Mouse (Mus musculus): ENCODE results near the gene Gbf1.
A peak's percentile ranks its signal among the peaks of the same experiment; 100 is the strongest.

Gbf1 gene

GRCm38 (mm10) chr19:46303251-46304215 is 151.2 kb downstream of the Gbf1 start:
- no peak for DNase-seq

- DNase-seq, result peak; percentile 77
Measured at GRCm38 (mm10) chr19:46304216-46304841, 152.0 kb downstream of the Gbf1 start, which contains the start of gene Nfkb2. Gene Nfkb2 (plus strand): TSS chr19:46304320.

- no peak for DNase-seq
Measured at GRCm38 (mm10) chr19:46304908-46305333, 152.6 kb downstream of the Gbf1 start.

GRCm38 (mm10) chr19:46305432-46306267 is 153.3 kb downstream of the Gbf1 start:
- DNase-seq, result peak; percentile 74

- no peak for DNase-seq
Measured at GRCm38 (mm10) chr19:46306268-46306610, 153.9 kb downstream of the Gbf1 start.

- DNase-seq, result no peak
Measured at GRCm38 (mm10) chr19:46306751-46307289, 154.5 kb downstream of the Gbf1 start.

- no peak for DNase-seq
Measured at GRCm38 (mm10) chr19:46307781-46308180, 155.5 kb downstream of the Gbf1 start.

- no peak for DNase-seq
Measured at GRCm38 (mm10) chr19:46308303-46308702, 156.0 kb downstream of the Gbf1 start.

GRCm38 (mm10) chr19:46308706-46309435 is 156.6 kb downstream of the Gbf1 start:
- DNase-seq, result peak; percentile 89

GRCm38 (mm10) chr19:46309651-46310305 is 157.5 kb downstream of the Gbf1 start:
- peak; percentile 10 for DNase-seq

GRCm38 (mm10) chr19:46310312-46310865 is 158.1 kb downstream of the Gbf1 start:
- no peak for DNase-seq

GRCm38 (mm10) chr19:46311341-46311740 is 159.0 kb downstream of the Gbf1 start:
- DNase-seq, result no peak

GRCm38 (mm10) chr19:46312566-46312965 is 160.3 kb downstream of the Gbf1 start:
- DNase-seq, result no peak

GRCm38 (mm10) chr19:46313116-46313515 is 160.8 kb downstream of the Gbf1 start:
- no peak for DNase-seq

- DNase-seq, result no peak
Measured at GRCm38 (mm10) chr19:46313591-46313990, 161.3 kb downstream of the Gbf1 start.

- peak; percentile 4 for DNase-seq
Measured at GRCm38 (mm10) chr19:46314151-46314601, 161.9 kb downstream of the Gbf1 start.

- DNase-seq, result peak; percentile 37
Measured at GRCm38 (mm10) chr19:46314872-46315742, 162.8 kb downstream of the Gbf1 start.

- peak; percentile 16 for DNase-seq
Measured at GRCm38 (mm10) chr19:46315752-46316610, 163.7 kb downstream of the Gbf1 start.
